ENCODE assay signal across 26 mouse cellular contexts in genomic region chr7:37615932-37616331, GRCm38 (mm10).
A peak's percentile ranks its signal among the peaks of the same experiment; 100 is the strongest.
DNase-seq lines count a peak whose midpoint lies in the region; ATAC-seq and TF ChIP-seq lines count a peak whose summit lies in the region.
"Had no signal": no experiment of that assay in that cellular context is flagged by ENCODE, and none has a peak within 500 bp of the region (broad histone marks: within the 10 kb centered on the region; RNA-seq: fewer than 3 reads in every experiment).

No protein-coding gene starts in this region.

- no peaks in the 10 kb centered on the region for H3K9me3 ChIP-seq in liver, embryonic 11.5 days (ENCODE audit: control insufficient read depth, low read length)
- H3K9me3 ChIP-seq: embryonic facial prominence, embryonic 15.5 days; forebrain, embryonic 15.5 days; heart, embryonic 12.5 days; heart, embryonic 15.5 days; hindbrain, embryonic 10.5 days; hindbrain, embryonic 13.5 days; intestine, embryonic 15.5 days had no signal

- H3K4me3 ChIP-seq in cerebellum, adult 2 months (replicated peaks; ENCODE audit: insufficient read depth, low read depth, low read length) = no peak overlapping the region
- H3K4me3 ChIP-seq in liver, embryonic 11.5 days (ENCODE audit: low read depth, low read length) = no peak overlapping the region
- H3K4me3 ChIP-seq: embryonic facial prominence, embryonic 15.5 days; forebrain, embryonic 15.5 days; heart, embryonic 12.5 days; heart, embryonic 15.5 days; hindbrain, embryonic 10.5 days; hindbrain, embryonic 13.5 days; intestine, embryonic 15.5 days had no signal

- H3K9ac ChIP-seq in liver, embryonic 11.5 days (ENCODE audit: low read depth, low read length) = no peak overlapping the region
- H3K9ac ChIP-seq: embryonic facial prominence, embryonic 15.5 days; forebrain, embryonic 15.5 days; heart, embryonic 12.5 days; heart, embryonic 15.5 days; hindbrain, embryonic 13.5 days; intestine, embryonic 15.5 days had no signal

- DNase-seq in cerebellum, adult 11 months = peak; percentile 27
- DNase-seq in cerebellum, postnatal 4 days (ENCODE audit: low spot score in 2 of 2) = no peak
- peak; percentile 35 to 60 for DNase-seq in cerebellum, adult 2 months
- peak; percentile 70 for DNase-seq in cerebellum, adult 9-10 months
- DNase-seq in cerebellum, postnatal 36 days = peak; percentile 28 to 30
- DNase-seq in left cerebral cortex, adult 11 months (ENCODE audit: low spot score) = no peak
- no peak for DNase-seq in liver, embryonic 11.5 days (ENCODE audit: low spot score)
- DNase-seq: adrenal gland, adult 8-10 months; adrenal gland, postnatal 25 days; embryo, embryonic 11 days; gastrocnemius, postnatal 25 days; heart, adult 18-20 months; heart, postnatal 10 days; heart, postnatal 36 days; kidney, adult 11 months; kidney, adult 8-10 months had no signal

- no peak for ATAC-seq in cerebellum, adult (ENCODE audit: insufficient number of reproducible peaks, low FRiP score, low TSS enrichment)
- ATAC-seq in liver, embryonic 11.5 days (replicated peaks; ENCODE audit: low FRiP score) = no peak
- ATAC-seq: activated CD4-positive, CD25-positive, alpha-beta regulatory T cell, adult 4 months; forebrain, embryonic 15.5 days; hindbrain, embryonic 16.5 days; intestine, embryonic 15.5 days had no signal

- no peak overlapping the region for H3K4me2 ChIP-seq in liver, embryonic 11.5 days
- H3K4me2 ChIP-seq: embryonic facial prominence, embryonic 15.5 days; forebrain, embryonic 15.5 days; heart, embryonic 12.5 days; heart, embryonic 15.5 days; hindbrain, embryonic 13.5 days; intestine, embryonic 15.5 days had no signal

- H3K36me3 ChIP-seq in liver, embryonic 11.5 days (ENCODE audit: control insufficient read depth, insufficient read depth, low read length) = no peaks in the 10 kb centered on the region
- H3K36me3 ChIP-seq: embryonic facial prominence, embryonic 15.5 days; forebrain, embryonic 15.5 days; heart, embryonic 12.5 days; heart, embryonic 15.5 days; hindbrain, embryonic 13.5 days; intestine, embryonic 15.5 days had no signal

- peaks cover 16% of the 10 kb centered on the region for H3K4me1 ChIP-seq in cerebellum, adult 2 months (ENCODE audit: control insufficient read depth, insufficient read depth, low read length)
- H3K4me1 ChIP-seq in liver, embryonic 11.5 days (replicated peaks; ENCODE audit: control insufficient read depth, insufficient read depth, low read length) = no peaks in the 10 kb centered on the region
- H3K4me1 ChIP-seq: embryonic facial prominence, embryonic 15.5 days; intestine, embryonic 15.5 days had no signal

- TF ChIP-seq POLR2A in cerebellum, adult 2 months (IDR thresholded peaks at IDR 0.05; ENCODE audit: borderline replicate concordance, insufficient read depth, low read length) = no peak

- H3K27me3 ChIP-seq in cerebellum, adult 2 months (ENCODE audit: control insufficient read depth, insufficient read depth, low read length) = no peaks in the 10 kb centered on the region
- no peaks in the 10 kb centered on the region for H3K27me3 ChIP-seq in liver, embryonic 11.5 days (replicated peaks; ENCODE audit: control insufficient read depth, insufficient read depth, low read length)
- H3K27me3 ChIP-seq: embryonic facial prominence, embryonic 15.5 days; forebrain, embryonic 15.5 days; hindbrain, embryonic 13.5 days; intestine, embryonic 15.5 days had no signal

- no peak overlapping the region for H3K27ac ChIP-seq in cerebellum, adult 2 months (ENCODE audit: insufficient read depth, low read length)
- H3K27ac ChIP-seq in liver, embryonic 11.5 days (ENCODE audit: low read depth, low read length) = no peak overlapping the region
- H3K27ac ChIP-seq: embryonic facial prominence, embryonic 15.5 days; forebrain, embryonic 15.5 days; heart, embryonic 15.5 days; hindbrain, embryonic 10.5 days; hindbrain, embryonic 13.5 days; intestine, embryonic 15.5 days had no signal

- TF ChIP-seq CTCF in cerebellum, adult 2 months (IDR thresholded peaks at IDR 0.05; ENCODE audit: borderline replicate concordance, insufficient read depth, low read depth, low read length) = no peak

- 25% methylated on average over 4 of the region's 4 CpGs for WGBS in cerebellum, adult 2 months
- WGBS in liver, embryonic 11.5 days = 67% methylated on average over 4 of the region's 4 CpGs

Comparison
In these comparisons a context has a peak if more than half of its experiments do, and no peak if none do; other contexts are left out.
1. DNase-seq: peak in cerebellum, adult 11 months (single experiment), cerebellum, adult 2 months (2 of 2), cerebellum, adult 9-10 months (single experiment) and cerebellum, postnatal 36 days (2 of 2); none in cerebellum, postnatal 4 days (0 of 2), left cerebral cortex, adult 11 months (single experiment) and liver, embryonic 11.5 days (single experiment).